Mouse (Mus musculus) thymus, postnatal 10 days (tissue): ENCODE data around the gene 2310022A10Rik.

Experiments
- DNase-seq, 2 experiments: peaks; one replicate each; pipeline ENCODE4 v3.0.0; 2021; ENCODE audit warnings: low spot score in 2 of 2

2310022A10Rik gene

GRCm38 (mm10) chr7:27540935-27541334 lies 12.1 kb upstream of the 2310022A10Rik start:
- DNase-seq = peak in 1 of 2 experiments; percentile 18

- peak; percentile 91 to 93 for DNase-seq
Observed at GRCm38 (mm10) chr7:27541431-27541830, 11.6 kb upstream of the 2310022A10Rik start.

GRCm38 (mm10) chr7:27541922-27542321 lies 11.1 kb upstream of the 2310022A10Rik start:
- no peak for DNase-seq

GRCm38 (mm10) chr7:27542392-27543033 lies 10.5 kb upstream of the 2310022A10Rik start:
- peak; percentile 92 for DNase-seq

- no peak for DNase-seq
Observed at GRCm38 (mm10) chr7:27543065-27543464, 10.0 kb upstream of the 2310022A10Rik start.

- no peak for DNase-seq
Observed at GRCm38 (mm10) chr7:27543851-27544250, 9.2 kb upstream of the 2310022A10Rik start.

- peak; percentile 78 to 82 for DNase-seq
Observed at GRCm38 (mm10) chr7:27544675-27545370, 8.2 kb upstream of the 2310022A10Rik start.

GRCm38 (mm10) chr7:27549597-27549996 lies 3.4 kb upstream of the 2310022A10Rik start:
- no peak for DNase-seq

GRCm38 (mm10) chr7:27552070-27552469 lies 963 bp upstream of the 2310022A10Rik start:
- no peak for DNase-seq

GRCm38 (mm10) chr7:27560291-27560887 lies 7.4 kb downstream of the 2310022A10Rik start:
- DNase-seq = no peak

GRCm38 (mm10) chr7:27560978-27561377 lies 7.9 kb downstream of the 2310022A10Rik start:
- no peak for DNase-seq

- no peak for DNase-seq
Observed at GRCm38 (mm10) chr7:27569580-27570224, 16.7 kb downstream of the 2310022A10Rik start.

- no peak for DNase-seq
Observed at GRCm38 (mm10) chr7:27572133-27572532, 19.1 kb downstream of the 2310022A10Rik start.

- DNase-seq = no peak
Observed at GRCm38 (mm10) chr7:27574124-27574880, 21.3 kb downstream of the 2310022A10Rik start.

GRCm38 (mm10) chr7:27576914-27577313 lies 23.9 kb downstream of the 2310022A10Rik start:
- peak; percentile 9 to 40 for DNase-seq

GRCm38 (mm10) chr7:27577589-27577988 lies 24.6 kb downstream of the 2310022A10Rik start:
- DNase-seq = no peak

GRCm38 (mm10) chr7:27578465-27578864 lies 25.4 kb downstream of the 2310022A10Rik start:
- DNase-seq = no peak

GRCm38 (mm10) chr7:27580380-27581174 lies 27.5 kb downstream of the 2310022A10Rik start:
- no peak for DNase-seq

- no peak for DNase-seq
Observed at GRCm38 (mm10) chr7:27586861-27587260, 33.8 kb downstream of the 2310022A10Rik start.

- DNase-seq = no peak
Observed at GRCm38 (mm10) chr7:27587741-27588140, 34.7 kb downstream of the 2310022A10Rik start.

GRCm38 (mm10) chr7:27590088-27590487 lies 37.1 kb downstream of the 2310022A10Rik start:
- DNase-seq = no peak
